Mouse (Mus musculus) heart, adult 8-10 months (tissue): ENCODE results near the gene Gm5796. TPM values are rescaled to one million over a fixed set of nuclear protein-coding genes. Genes with fewer than 3 reads are reported as not detected.
"Not testable (repeated sequence)": the region's sequence is repeated elsewhere in the genome, so short reads cannot be mapped to it uniquely, and the experiment has no call there.

Source experiments
- DNase-seq: peaks from one replicate; pipeline ENCODE4 v3.0.0; 2022; ENCODE audit warnings: low spot score
- total RNA-seq, 4 experiments: library from RNA; stranded (reverse); gene quantifications; 2 replicates each; pipeline ENCODE4 v1.2.4; 2022

Gene Gm5796
- under 1 TPM in 3 of 4 experiments, not detected in 1; 0.19 to 0.82 (median 0.75) TPM for total RNA-seq

GRCm38 (mm10) chr14:4023641-4024040 is at the start of gene Gm5796:
Gm5796 (plus strand) TSS chr14:4023941.
- not testable (repeated sequence) for DNase-seq

GRCm38 (mm10) chr14:3998094-3998493 is 25.6 kb upstream of the Gm5796 start, which contains the start of gene Gm3099:
Gm3099 (plus strand) TSS chr14:3998394.
- DNase-seq = not testable (repeated sequence)

- not testable (repeated sequence) for DNase-seq
Observed at GRCm38 (mm10) chr14:4083820-4084219, 60.1 kb downstream of the Gm5796 start, which contains the start of gene Gm3115. Gm3115 (plus strand) TSS chr14:4084120.

Other genes with a start within 250 kb of the Gm5796 start
- gene Gm3002, start 213.9 kb upstream of the Gm5796 start, total RNA-seq = not detected
- not detected for gene Gm3033, start 177.7 kb upstream of the Gm5796 start, total RNA-seq
- gene Gm2916, start 139.8 kb upstream of the Gm5796 start, total RNA-seq = not detected
- not detected for gene Gm3029, start 92.2 kb upstream of the Gm5796 start, total RNA-seq
- gene Gm3095, start 60.4 kb upstream of the Gm5796 start, total RNA-seq = under 1 TPM in 1 of 4 experiments, not detected in 3; 0.57 TPM
- not detected for gene Gm3099, start 25.5 kb upstream of the Gm5796 start, total RNA-seq
- not detected for gene Gm3115, start 60.2 kb downstream of the Gm5796 start, total RNA-seq
- under 1 TPM in 3 of 4 experiments, not detected in 1; 0.26 to 0.75 (median 0.38) TPM for gene Gm8108, start 86.6 kb downstream of the Gm5796 start, total RNA-seq
- not detected for gene Gm3127, start 141.1 kb downstream of the Gm5796 start, total RNA-seq
- gene Gm2974, start 158.6 kb downstream of the Gm5796 start, total RNA-seq = not detected
- gene Gm3138, start 225.7 kb downstream of the Gm5796 start, total RNA-seq = not detected